Mouse (Mus musculus): ENCODE results near the gene Slc36a3. TPM values are rescaled to one million over a fixed set of nuclear protein-coding genes. Genes with fewer than 3 reads are reported as not detected.

Slc36a3 gene
- not detected in 2 replicates for polyA plus RNA-seq (2016; fragmentation: Nextera tagmentation; extraction: Ambion mirVana)

- Histone ChIP-seq H3K27me3 (no peaks in the 10 kb centered on the region), H3K4me2 (replicated peaks) (no peak within 1 kb of the TSS), H3K9me3 (no peaks in the 10 kb centered on the region), H3K4me1 (no peaks in the 10 kb centered on the region), H3K9ac (replicated peaks) (no peak within 1 kb of the TSS), H3K27ac (replicated peaks) (no peak within 1 kb of the TSS), H3K4me3 (no peak within 1 kb of the TSS), H3K36me3 (no peaks in the 10 kb centered on the region)
- WGBS, result 80% methylated on average over 3 of the region's 3 CpGs
- no peak for ATAC-seq (ENCODE audit: low FRiP score, low read depth)
Observed at GRCm38 (mm10) chr11:55151608-55152007, at the start of gene Slc36a3. Slc36a3 (minus strand) TSS chr11:55151708.

GRCm38 (mm10) chr11:55197740-55198510, 46.4 kb upstream of the Slc36a3 start:
- Histone ChIP-seq H3K36me3 (no peaks in the 10 kb centered on the region), H3K4me2 (replicated peaks) (no peak overlapping the region), H3K4me1 (no peaks in the 10 kb centered on the region), H3K27me3 (no peaks in the 10 kb centered on the region), H3K9me3 (no peaks in the 10 kb centered on the region), H3K4me3 (no peak overlapping the region), H3K27ac (replicated peaks) (no peak overlapping the region), H3K9ac (replicated peaks) (no peak overlapping the region)
- 87% methylated on average over 8 of the region's 8 CpGs for WGBS
- ATAC-seq (ENCODE audit: low FRiP score, low read depth), result no peak

- Histone ChIP-seq H3K4me3 (no peak overlapping the region), H3K9ac (replicated peaks) (no peak overlapping the region), H3K36me3 (no peaks in the 10 kb centered on the region), H3K27ac (replicated peaks) (no peak overlapping the region), H3K9me3 (no peaks in the 10 kb centered on the region), H3K4me2 (replicated peaks) (no peak overlapping the region), H3K4me1 (no peaks in the 10 kb centered on the region), H3K27me3 (no peaks in the 10 kb centered on the region)
- WGBS, result 69% methylated on average over 6 of the region's 6 CpGs
- no peak for ATAC-seq (ENCODE audit: low FRiP score, low read depth)
Observed at GRCm38 (mm10) chr11:55197086-55197485, 45.6 kb upstream of the Slc36a3 start.

- Histone ChIP-seq H3K9me3 (no peaks in the 10 kb centered on the region), H3K4me3 (no peak overlapping the region), H3K9ac (replicated peaks) (no peak overlapping the region), H3K4me2 (replicated peaks) (no peak overlapping the region), H3K27me3 (no peaks in the 10 kb centered on the region), H3K4me1 (no peaks in the 10 kb centered on the region), H3K36me3 (no peaks in the 10 kb centered on the region), H3K27ac (replicated peaks) (no peak overlapping the region)
- no peak for ATAC-seq (ENCODE audit: low FRiP score, low read depth)
- 85% methylated on average over 3 of the region's 3 CpGs for WGBS
Observed at GRCm38 (mm10) chr11:55190216-55190615, 38.7 kb upstream of the Slc36a3 start.

- Histone ChIP-seq H3K9me3 (no peaks in the 10 kb centered on the region), H3K9ac (replicated peaks) (no peak overlapping the region), H3K4me1 (no peaks in the 10 kb centered on the region), H3K4me2 (replicated peaks) (no peak overlapping the region), H3K4me3 (no peak overlapping the region), H3K27ac (replicated peaks) (no peak overlapping the region), H3K27me3 (no peaks in the 10 kb centered on the region), H3K36me3 (no peaks in the 10 kb centered on the region)
- no peak for ATAC-seq (ENCODE audit: low FRiP score, low read depth)
- WGBS, result 81% methylated on average over 6 of the region's 6 CpGs
Observed at GRCm38 (mm10) chr11:55187777-55188176, 36.3 kb upstream of the Slc36a3 start.

- ATAC-seq (ENCODE audit: low FRiP score, low read depth), result no peak
- no peak overlapping the region for H3K4me3 ChIP-seq
- H3K4me1 ChIP-seq, result no peaks in the 10 kb centered on the region
- no peaks in the 10 kb centered on the region for H3K27me3 ChIP-seq
- H3K9ac ChIP-seq (replicated peaks), result no peak overlapping the region
- 89% methylated on average over 4 of the region's 4 CpGs for WGBS
- no peak overlapping the region for H3K27ac ChIP-seq (replicated peaks)
- no peaks in the 10 kb centered on the region for H3K36me3 ChIP-seq
- H3K9me3 ChIP-seq, result no peaks in the 10 kb centered on the region
- no peak overlapping the region for H3K4me2 ChIP-seq (replicated peaks)
Observed at GRCm38 (mm10) chr11:55187292-55187691, 35.8 kb upstream of the Slc36a3 start.

- Histone ChIP-seq H3K4me3 (no peak within 1 kb of the TSS), H3K36me3 (no peaks in the 10 kb centered on the region), H3K27ac (replicated peaks) (no peak within 1 kb of the TSS), H3K9me3 (no peaks in the 10 kb centered on the region), H3K9ac (replicated peaks) (no peak within 1 kb of the TSS), H3K4me2 (replicated peaks) (no peak within 1 kb of the TSS), H3K4me1 (no peaks in the 10 kb centered on the region), H3K27me3 (no peaks in the 10 kb centered on the region)
- ATAC-seq (ENCODE audit: low FRiP score, low read depth), result no peak
- WGBS, result 29% methylated on average over 10 of the region's 10 CpGs
Observed at GRCm38 (mm10) chr11:55184733-55185291, 33.3 kb upstream of the Slc36a3 start, which contains the start of gene Slc36a2. Slc36a2 (minus strand) TSS chr11:55185077.

- no peak for ATAC-seq (ENCODE audit: low FRiP score, low read depth)
- Histone ChIP-seq H3K9me3 (no peaks in the 10 kb centered on the region), H3K27ac (replicated peaks) (no peak overlapping the region), H3K4me3 (no peak overlapping the region), H3K4me2 (replicated peaks) (no peak overlapping the region), H3K27me3 (no peaks in the 10 kb centered on the region), H3K36me3 (no peaks in the 10 kb centered on the region), H3K9ac (replicated peaks) (no peak overlapping the region), H3K4me1 (no peaks in the 10 kb centered on the region)
- 85% methylated on average over 5 of the region's 5 CpGs for WGBS
Observed at GRCm38 (mm10) chr11:55184246-55184645, 32.7 kb upstream of the Slc36a3 start.

- ATAC-seq (ENCODE audit: low FRiP score, low read depth), result no peak
- no peak overlapping the region for H3K27ac ChIP-seq (replicated peaks)
- H3K4me2 ChIP-seq (replicated peaks), result no peak overlapping the region
- no peak overlapping the region for H3K4me3 ChIP-seq
- no peaks in the 10 kb centered on the region for H3K36me3 ChIP-seq
- H3K4me1 ChIP-seq, result no peaks in the 10 kb centered on the region
- 63% methylated on average over 7 of the region's 7 CpGs for WGBS
- H3K9ac ChIP-seq (replicated peaks), result no peak overlapping the region
- H3K27me3 ChIP-seq, result no peaks in the 10 kb centered on the region
- H3K9me3 ChIP-seq, result no peaks in the 10 kb centered on the region
Observed at GRCm38 (mm10) chr11:55183124-55183523, 31.6 kb upstream of the Slc36a3 start.

GRCm38 (mm10) chr11:55179856-55180255, 28.3 kb upstream of the Slc36a3 start:
- Histone ChIP-seq H3K4me2 (replicated peaks) (no peak overlapping the region), H3K36me3 (no peaks in the 10 kb centered on the region), H3K4me1 (no peaks in the 10 kb centered on the region), H3K27me3 (no peaks in the 10 kb centered on the region), H3K4me3 (no peak overlapping the region), H3K27ac (replicated peaks) (no peak overlapping the region), H3K9me3 (no peaks in the 10 kb centered on the region), H3K9ac (replicated peaks) (no peak overlapping the region)
- no peak for ATAC-seq (ENCODE audit: low FRiP score, low read depth)
- WGBS, result 91% methylated on average over 3 of the region's 3 CpGs

- ATAC-seq (ENCODE audit: low FRiP score, low read depth), result no peak
- no peaks in the 10 kb centered on the region for H3K27me3 ChIP-seq
- WGBS, result 89% methylated on average over 4 of the region's 4 CpGs
- no peaks in the 10 kb centered on the region for H3K9me3 ChIP-seq
- H3K27ac ChIP-seq (replicated peaks), result no peak overlapping the region
- no peaks in the 10 kb centered on the region for H3K36me3 ChIP-seq
- no peak overlapping the region for H3K9ac ChIP-seq (replicated peaks)
- H3K4me3 ChIP-seq, result no peak overlapping the region
- H3K4me1 ChIP-seq, result no peaks in the 10 kb centered on the region
- H3K4me2 ChIP-seq (replicated peaks), result no peak overlapping the region
Observed at GRCm38 (mm10) chr11:55178830-55179229, 27.3 kb upstream of the Slc36a3 start.

- Histone ChIP-seq H3K4me2 (replicated peaks) (no peak overlapping the region), H3K4me1 (no peaks in the 10 kb centered on the region), H3K9ac (replicated peaks) (no peak overlapping the region), H3K9me3 (no peaks in the 10 kb centered on the region), H3K36me3 (no peaks in the 10 kb centered on the region), H3K27ac (replicated peaks) (no peak overlapping the region), H3K27me3 (no peaks in the 10 kb centered on the region), H3K4me3 (no peak overlapping the region)
- 73% methylated on average over 4 of the region's 4 CpGs for WGBS
- ATAC-seq (ENCODE audit: low FRiP score, low read depth), result no peak
Observed at GRCm38 (mm10) chr11:55170501-55170900, 19.0 kb upstream of the Slc36a3 start.

Measured in midbrain, embryonic 12.5 days (tissue).